Mouse (Mus musculus): Measurements from ENCODE around the gene Foxc2. TPM values are rescaled to one million over a fixed set of nuclear protein-coding genes. Genes with fewer than 3 reads are reported as not detected.

Gene Foxc2
- total and polyA plus RNA-seq, 3 experiments, result 0.02 TPM; not detected in 2

DNA sequence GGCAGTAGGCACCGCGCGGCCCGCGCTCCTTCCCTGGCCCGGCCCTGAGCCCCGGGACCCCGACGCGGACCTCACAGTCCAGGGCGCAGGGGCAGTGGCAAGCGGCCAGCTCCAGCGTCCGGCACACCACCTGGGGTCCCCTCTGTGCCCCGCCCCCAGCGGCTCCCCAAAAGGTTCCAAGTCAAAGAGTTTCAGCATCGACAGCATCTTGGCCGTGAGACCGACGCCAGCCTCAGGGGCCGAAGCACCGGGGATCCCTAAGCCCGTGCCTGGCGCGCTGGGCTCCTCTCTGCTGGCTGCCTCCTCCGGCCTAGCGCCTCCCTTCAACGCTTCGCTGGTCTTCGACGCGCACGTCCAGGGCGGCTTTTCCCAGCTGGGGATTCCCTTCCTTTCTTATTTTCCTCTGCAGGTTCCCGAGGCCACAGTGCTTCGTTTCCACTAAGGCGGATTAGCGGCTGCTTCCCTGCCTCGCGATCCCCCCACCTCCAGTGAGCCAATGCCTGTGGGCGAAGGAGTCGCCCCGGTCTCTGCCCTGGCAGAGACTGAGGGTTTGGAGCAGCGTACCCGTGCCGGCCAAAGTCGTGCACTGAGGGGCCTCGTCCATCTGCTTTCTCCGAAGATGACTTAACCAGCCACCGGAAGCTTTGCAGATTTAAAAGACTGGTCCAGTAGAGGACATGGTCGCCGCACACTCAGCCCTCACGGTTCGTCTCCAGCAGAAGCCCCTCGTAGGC lies 12.7 kb downstream of the Foxc2 start:
- Histone ChIP-seq H3K36me3 (replicated peaks) (no peaks in the 10 kb centered on the region), H3K4me3 (ENCODE audit: low read depth, low read length) (no peak overlapping the region; the same call in 1 of the 2 replicates), H3K4me1 (ENCODE audit: insufficient read depth, low read depth, low read length) (no peaks in the 10 kb centered on the region), H3K27me3 (ENCODE audit: insufficient read depth, low read length) (no peaks in the 10 kb centered on the region), H3K9me3 (replicated peaks) (peaks cover 82% of the 10 kb centered on the region)
- ATAC-seq (ENCODE audit: extremely low read depth, insufficient number of reproducible peaks, low FRiP score, poor library complexity, severe bottlenecking) (no peak), DNase-seq (ENCODE audit: low spot score) (no peak)
- TF ChIP-seq CTCF (IDR thresholded peaks at IDR 0.05; ENCODE audit: low read depth, low read length) (no peak), GATA1 (IDR thresholded peaks at IDR 0.05; ENCODE audit: borderline replicate concordance, low read length) (no peak)

GRCm38 (mm10) chr8:121129265-121129940 lies 13.4 kb downstream of the Foxc2 start:
- Histone ChIP-seq H3K4me3 (ENCODE audit: low read depth, low read length) (no peak overlapping the region; the same call in 1 of the 2 replicates), H3K27me3 (ENCODE audit: insufficient read depth, low read length) (no peaks in the 10 kb centered on the region), H3K36me3 (replicated peaks) (no peaks in the 10 kb centered on the region), H3K9me3 (replicated peaks) (peaks cover 84% of the 10 kb centered on the region), H3K4me1 (ENCODE audit: insufficient read depth, low read depth, low read length) (no peaks in the 10 kb centered on the region)
- no peak for DNase-seq (ENCODE audit: low spot score)
- TF ChIP-seq GATA2 (IDR thresholded peaks at IDR 0.05; ENCODE audit: borderline replicate concordance, low read depth, low read length) (no peak), CTCF (IDR thresholded peaks at IDR 0.05; ENCODE audit: low read depth, low read length) (no peak)
- no peak for ATAC-seq (ENCODE audit: extremely low read depth, insufficient number of reproducible peaks, low FRiP score, poor library complexity, severe bottlenecking)

- no peak for ATAC-seq (ENCODE audit: extremely low read depth, insufficient number of reproducible peaks, low FRiP score, poor library complexity, severe bottlenecking)
- H3K4me3 ChIP-seq (ENCODE audit: low read depth, low read length), result no peak overlapping the region
- no peak for DNase-seq (ENCODE audit: low spot score)
- peaks cover 84% of the 10 kb centered on the region for H3K9me3 ChIP-seq (replicated peaks)
- no peaks in the 10 kb centered on the region for H3K36me3 ChIP-seq (replicated peaks)
- no peaks in the 10 kb centered on the region for H3K4me1 ChIP-seq (ENCODE audit: insufficient read depth, low read depth, low read length)
- TF ChIP-seq TAL1 (conservative IDR thresholded peaks at IDR 0.05; ENCODE audit: low read depth, low read length) (no peak), GATA2 (IDR thresholded peaks at IDR 0.05; ENCODE audit: borderline replicate concordance, low read depth, low read length) (no peak), CTCF (IDR thresholded peaks at IDR 0.05; ENCODE audit: low read depth, low read length) (no peak), POLR2AphosphoS5 (IDR thresholded peaks at IDR 0.05; ENCODE audit: insufficient replicate concordance, low read depth, low read length) (no peak), GATA1 (IDR thresholded peaks at IDR 0.05; ENCODE audit: borderline replicate concordance, low read length) (no peak)
- H3K27me3 ChIP-seq (ENCODE audit: insufficient read depth, low read length), result no peaks in the 10 kb centered on the region
Measured at GRCm38 (mm10) chr8:121130522-121130921, 14.6 kb downstream of the Foxc2 start.

- Histone ChIP-seq H3K4me1 (ENCODE audit: insufficient read depth, low read depth, low read length) (no peaks in the 10 kb centered on the region), H3K36me3 (replicated peaks) (no peaks in the 10 kb centered on the region), H3K9me3 (replicated peaks) (peaks cover 79% of the 10 kb centered on the region), H3K4me3 (ENCODE audit: low read depth, low read length) (no peak overlapping the region), H3K27me3 (ENCODE audit: insufficient read depth, low read length) (no peaks in the 10 kb centered on the region)
- ATAC-seq (ENCODE audit: extremely low read depth, insufficient number of reproducible peaks, low FRiP score, poor library complexity, severe bottlenecking), result no peak
- no peak for DNase-seq (ENCODE audit: low spot score)
- TF ChIP-seq CTCF (IDR thresholded peaks at IDR 0.05; ENCODE audit: low read depth, low read length) (no peak), GATA2 (IDR thresholded peaks at IDR 0.05; ENCODE audit: borderline replicate concordance, low read depth, low read length) (no peak), TAL1 (conservative IDR thresholded peaks at IDR 0.05; ENCODE audit: low read depth, low read length) (no peak), POLR2AphosphoS5 (IDR thresholded peaks at IDR 0.05; ENCODE audit: insufficient replicate concordance, low read depth, low read length) (no peak), GATA1 (IDR thresholded peaks at IDR 0.05; ENCODE audit: borderline replicate concordance, low read length) (no peak)
Measured at GRCm38 (mm10) chr8:121132961-121133513, 17.1 kb downstream of the Foxc2 start.

DNA sequence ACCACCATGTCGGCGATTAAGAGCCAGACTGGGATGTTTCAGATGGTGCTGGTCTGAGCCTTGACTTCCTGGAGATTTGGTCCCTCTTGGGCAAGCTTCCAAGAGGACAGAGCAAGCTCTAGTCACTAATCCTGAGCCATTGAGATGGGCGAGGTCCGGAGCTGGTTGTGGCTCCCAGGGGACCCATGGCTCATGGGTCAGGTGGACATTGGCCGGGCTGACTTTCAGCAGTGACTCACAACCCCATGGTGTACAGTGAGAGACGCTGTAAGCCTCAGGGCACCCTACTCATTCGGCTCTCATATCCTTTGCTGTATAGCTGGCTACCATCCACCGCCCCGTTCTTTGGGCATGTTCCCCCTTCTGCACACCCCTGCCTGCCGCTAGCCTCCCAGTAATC lies 18.1 kb downstream of the Foxc2 start:
- Histone ChIP-seq H3K36me3 (replicated peaks) (no peaks in the 10 kb centered on the region), H3K4me1 (ENCODE audit: insufficient read depth, low read depth, low read length) (no peaks in the 10 kb centered on the region), H3K27me3 (ENCODE audit: insufficient read depth, low read length) (no peaks in the 10 kb centered on the region), H3K9me3 (replicated peaks) (peaks cover 78% of the 10 kb centered on the region), H3K4me3 (ENCODE audit: low read depth, low read length) (no peak overlapping the region)
- no peak for ATAC-seq (ENCODE audit: extremely low read depth, insufficient number of reproducible peaks, low FRiP score, poor library complexity, severe bottlenecking)
- TF ChIP-seq TAL1 (conservative IDR thresholded peaks at IDR 0.05; ENCODE audit: low read depth, low read length), result no peak
- no peak for TF ChIP-seq GATA2 (IDR thresholded peaks at IDR 0.05; ENCODE audit: borderline replicate concordance, low read depth, low read length)
- TF ChIP-seq CTCF (IDR thresholded peaks at IDR 0.05; ENCODE audit: low read depth, low read length), result no peak
- no peak for TF ChIP-seq POLR2AphosphoS5 (IDR thresholded peaks at IDR 0.05; ENCODE audit: insufficient replicate concordance, low read depth, low read length)
- TF ChIP-seq GATA1 (IDR thresholded peaks at IDR 0.05; ENCODE audit: borderline replicate concordance, low read length), result no peak
- no peak for DNase-seq (ENCODE audit: low spot score)

GRCm38 (mm10) chr8:121134512-121134911 lies 18.5 kb downstream of the Foxc2 start:
- no peaks in the 10 kb centered on the region for H3K4me1 ChIP-seq (ENCODE audit: insufficient read depth, low read depth, low read length)
- no peak for TF ChIP-seq GATA2 (IDR thresholded peaks at IDR 0.05; ENCODE audit: borderline replicate concordance, low read depth, low read length)
- H3K9me3 ChIP-seq (replicated peaks), result peaks cover 78% of the 10 kb centered on the region
- DNase-seq (ENCODE audit: low spot score), result no peak
- ATAC-seq (ENCODE audit: extremely low read depth, insufficient number of reproducible peaks, low FRiP score, poor library complexity, severe bottlenecking), result no peak
- H3K27me3 ChIP-seq (ENCODE audit: insufficient read depth, low read length), result no peaks in the 10 kb centered on the region
- no peaks in the 10 kb centered on the region for H3K36me3 ChIP-seq (replicated peaks)
- H3K4me3 ChIP-seq (ENCODE audit: low read depth, low read length), result no peak overlapping the region
